Mouse (Mus musculus): ENCODE data around the gene Hist1h2af.
"Not testable (repeated sequence)": the region's sequence is repeated elsewhere in the genome, so short reads cannot be mapped to it uniquely, and the experiment has no call there.

DNA sequence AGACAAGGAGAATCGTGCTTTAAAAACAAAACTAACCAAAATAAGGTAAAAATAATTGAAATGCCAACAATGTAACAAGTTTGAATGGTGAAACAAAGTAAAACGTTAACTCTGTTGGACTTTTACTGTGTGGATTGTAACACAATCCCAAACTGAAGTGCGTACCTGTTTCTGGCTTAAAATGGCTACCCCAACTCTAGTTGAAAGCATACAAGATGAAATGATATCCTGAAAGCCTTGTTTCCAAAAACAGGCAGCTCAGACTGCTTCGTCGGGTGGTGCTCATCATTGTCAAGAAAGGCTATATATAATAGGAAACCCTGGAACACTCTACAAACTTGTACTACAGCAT lies 27.8 kb downstream of the Hist1h2af start:
- TF ChIP-seq CTCF (IDR thresholded peaks at IDR 0.05; ENCODE audit: extremely low read depth, insufficient read length, insufficient replicate concordance, low read depth, low read length); POLR2A (IDR thresholded peaks at IDR 0.05; ENCODE audit: low read depth, low read length): not testable (repeated sequence)
